In genomic region chr6:23650205-23650604, GRCm38 (mm10) we compare ENCODE assay signal across 25 mouse cellular contexts. TPM values are rescaled to one million over a fixed set of nuclear protein-coding genes. Genes with fewer than 3 reads are reported as not detected.
"Had no signal": no experiment of that assay in that cellular context is flagged by ENCODE, and none has a peak within 500 bp of the region (broad histone marks: within the 10 kb centered on the region; RNA-seq: fewer than 3 reads in every experiment).

Gene Rnf133, minus strand, starts transcription at chr6:23650305.

- DNase-seq: retina, postnatal 1 day; right cerebral cortex, adult 18-20 months; right cerebral cortex, postnatal 14 days; right cerebral cortex, postnatal 25 days; right cerebral cortex, postnatal 4 days; spleen, adult 18-20 months; thymus, adult 18-20 months; thymus, adult 2 months; thymus, postnatal 14 days; thymus, postnatal 25 days; thymus, postnatal 36 days; thymus, postnatal 4 days had no signal

- H3K4me1 ChIP-seq: neural tube, embryonic 12.5 days; neural tube, embryonic 13.5 days; neural tube, embryonic 15.5 days; stomach, embryonic 15.5 days had no signal

- H3K36me3 ChIP-seq: neural tube, embryonic 12.5 days; neural tube, embryonic 13.5 days; neural tube, embryonic 15.5 days; stomach, embryonic 15.5 days had no signal

- H3K27ac ChIP-seq: neural tube, embryonic 12.5 days; neural tube, embryonic 13.5 days; neural tube, embryonic 15.5 days; stomach, embryonic 15.5 days; stomach, postnatal 0 days had no signal

- H3K4me3 ChIP-seq: neural tube, embryonic 12.5 days; neural tube, embryonic 13.5 days; neural tube, embryonic 15.5 days; stomach, embryonic 15.5 days had no signal

- H3K27me3 ChIP-seq: neural tube, embryonic 12.5 days; neural tube, embryonic 13.5 days; neural tube, embryonic 15.5 days; stomach, embryonic 15.5 days had no signal

RNA-seq across cellular contexts. Expression of gene Rnf133, which starts in this region (rescaled TPM):
- polyA plus RNA-seq: neural tube, embryonic 11.5 days; neural tube, embryonic 12.5 days; neural tube, embryonic 13.5 days; neural tube, embryonic 14.5 days; neural tube, embryonic 15.5 days; small intestine, adult 2 months; spleen, adult 2 months; stomach, embryonic 14.5 days; stomach, embryonic 15.5 days; stomach, embryonic 16.5 days; stomach, postnatal 0 days; thymus, adult 2 months; thymus, postnatal 0 days; urinary bladder, adult 2 months had no signal
